Mouse (Mus musculus): ENCODE measurements at regions not wholly inside any gene's neighbourhood (a gene's known extent, or its start where the extent isn't known, plus 50 kb on each side); places are given as distances from the start of the nearest gene placed in this dataset.

- DNase-seq (ENCODE audit: low spot score in 2 of 2) = peak in 1 of 2 experiments; percentile 34
Observed at GRCm38 (mm10) chr1:136717830-136718517, 93.3 kb downstream of the Zfp281 start.

GRCm38 (mm10) chr1:136723839-136724443 is 99.2 kb downstream of the Zfp281 start:
- DNase-seq (ENCODE audit: low spot score in 2 of 2) = no peak

- DNase-seq (ENCODE audit: low spot score in 2 of 2) = no peak
Observed at GRCm38 (mm10) chr1:136725242-136725641, 100.5 kb downstream of the Zfp281 start.

GRCm38 (mm10) chr1:136726145-136726935 is 101.6 kb downstream of the Zfp281 start:
- no peak for DNase-seq (ENCODE audit: low spot score in 2 of 2)

- no peak for DNase-seq (ENCODE audit: low spot score in 2 of 2)
Observed at GRCm38 (mm10) chr1:136727868-136728631, 103.3 kb downstream of the Zfp281 start.

GRCm38 (mm10) chr1:136728632-136728944 is 103.9 kb downstream of the Zfp281 start:
- no peak for DNase-seq (ENCODE audit: low spot score in 2 of 2)

- DNase-seq (ENCODE audit: low spot score in 2 of 2) = no peak
Observed at GRCm38 (mm10) chr1:136730638-136731037, 105.9 kb downstream of the Zfp281 start.

GRCm38 (mm10) chr1:136738030-136738429 is 113.3 kb downstream of the Zfp281 start:
- DNase-seq (ENCODE audit: low spot score in 2 of 2) = no peak

- no peak for DNase-seq (ENCODE audit: low spot score in 2 of 2)
Observed at GRCm38 (mm10) chr1:136739486-136739885, 114.8 kb downstream of the Zfp281 start.

GRCm38 (mm10) chr1:136741061-136741460 is 116.4 kb downstream of the Zfp281 start:
- DNase-seq (ENCODE audit: low spot score in 2 of 2) = no peak

- no peak for DNase-seq (ENCODE audit: low spot score in 2 of 2)
Observed at GRCm38 (mm10) chr1:136749188-136749587, 124.5 kb downstream of the Zfp281 start.

- DNase-seq (ENCODE audit: low spot score in 2 of 2) = no peak
Observed at GRCm38 (mm10) chr1:136751464-136752191, 126.9 kb downstream of the Zfp281 start.

GRCm38 (mm10) chr1:136754286-136754685 is 129.6 kb downstream of the Zfp281 start:
- no peak for DNase-seq (ENCODE audit: low spot score in 2 of 2)

GRCm38 (mm10) chr1:136758730-136759129 is 134.0 kb downstream of the Zfp281 start:
- no peak for DNase-seq (ENCODE audit: low spot score in 2 of 2)

GRCm38 (mm10) chr1:136759164-136759563 is 134.5 kb downstream of the Zfp281 start:
- no peak for DNase-seq (ENCODE audit: low spot score in 2 of 2)

- DNase-seq (ENCODE audit: low spot score in 2 of 2) = no peak
Observed at GRCm38 (mm10) chr1:136761467-136761866, 136.8 kb downstream of the Zfp281 start.

GRCm38 (mm10) chr1:136768969-136769401 is 144.3 kb downstream of the Zfp281 start:
- DNase-seq (ENCODE audit: low spot score in 2 of 2) = no peak

- no peak for DNase-seq (ENCODE audit: low spot score in 2 of 2)
Observed at GRCm38 (mm10) chr1:136773743-136774142, 149.0 kb downstream of the Zfp281 start.

- no peak for DNase-seq (ENCODE audit: low spot score in 2 of 2)
Observed at GRCm38 (mm10) chr1:136776211-136776610, 151.5 kb downstream of the Zfp281 start.

GRCm38 (mm10) chr1:136777263-136777980 is 152.7 kb downstream of the Zfp281 start:
- no peak for DNase-seq (ENCODE audit: low spot score in 2 of 2)

GRCm38 (mm10) chr1:136779384-136779783 is 154.7 kb downstream of the Zfp281 start:
- no peak for DNase-seq (ENCODE audit: low spot score in 2 of 2)

Measured in urinary bladder, postnatal 4 days (tissue).